Mouse (Mus musculus): ENCODE measurements around the gene Osbpl8. TPM values are rescaled to one million over a fixed set of nuclear protein-coding genes. Genes with fewer than 3 reads are reported as not detected.

Osbpl8 gene
- polyA plus RNA-seq, 1 experiment from 2014 or later, result 9.0 TPM

DNA sequence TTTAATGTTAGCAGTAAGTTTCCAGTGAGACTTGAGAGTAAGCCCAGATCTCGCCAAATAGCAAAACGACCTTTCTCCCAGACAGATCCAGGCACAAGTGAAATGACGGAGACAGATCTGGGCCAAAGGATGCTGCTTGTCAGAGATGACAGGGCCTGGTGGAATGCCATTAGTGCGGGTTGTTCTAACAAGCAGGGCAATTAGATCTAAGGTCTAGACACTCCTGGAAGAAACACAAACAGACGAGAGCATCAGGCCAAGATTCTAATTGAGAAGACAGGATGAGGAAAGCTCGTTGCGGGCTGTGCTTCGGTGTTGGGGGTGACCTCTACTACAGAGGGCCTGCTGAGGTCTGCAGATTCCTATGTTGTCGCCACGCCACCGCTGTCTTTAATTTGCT, 174.7 kb downstream of the Osbpl8 start:
- no peak for ATAC-seq (replicated peaks; ENCODE audit: low FRiP score)
- Histone ChIP-seq H3K4me2 (no peak overlapping the region), H3K36me3 (no peaks in the 10 kb centered on the region), H3K27ac (no peak overlapping the region), H3K4me1 (peaks cover 10% of the 10 kb centered on the region), H3K4me3 (replicated peaks) (no peak overlapping the region), H3K9me3 (replicated peaks) (no peaks in the 10 kb centered on the region), H3K27me3 (no peaks in the 10 kb centered on the region), H3K9ac (no peak overlapping the region)
- 60% methylated on average over 11 of the region's 11 CpGs for WGBS

- no peaks in the 10 kb centered on the region for H3K4me1 ChIP-seq
- no peak overlapping the region for H3K27ac ChIP-seq
- H3K27me3 ChIP-seq, result no peaks in the 10 kb centered on the region
- H3K4me3 ChIP-seq (replicated peaks), result no peak overlapping the region
- 85% methylated on average over 7 of the region's 7 CpGs for WGBS
- H3K9ac ChIP-seq, result no peak overlapping the region
- no peaks in the 10 kb centered on the region for H3K9me3 ChIP-seq (replicated peaks)
- no peaks in the 10 kb centered on the region for H3K36me3 ChIP-seq
- no peak for ATAC-seq (replicated peaks; ENCODE audit: low FRiP score)
- no peak overlapping the region for H3K4me2 ChIP-seq
Observed at GRCm38 (mm10) chr10:111341761-111342160, 177.2 kb downstream of the Osbpl8 start.

- no peak for ATAC-seq (replicated peaks; ENCODE audit: low FRiP score)
- WGBS, result 90% methylated on average over 5 of the region's 5 CpGs
- no peak overlapping the region for H3K4me2 ChIP-seq
Observed at GRCm38 (mm10) chr10:111343555-111343954, 179.0 kb downstream of the Osbpl8 start.

More at GRCm38 (mm10) chr10:111343555-111343954, 179.0 kb downstream of the Osbpl8 start:
- H3K36me3 ChIP-seq, result no peaks in the 10 kb centered on the region
- H3K4me3 ChIP-seq (replicated peaks), result no peak overlapping the region
- H3K27ac ChIP-seq, result no peak overlapping the region
- no peaks in the 10 kb centered on the region for H3K4me1 ChIP-seq
- H3K9ac ChIP-seq, result no peak overlapping the region
- no peaks in the 10 kb centered on the region for H3K9me3 ChIP-seq (replicated peaks)
- H3K27me3 ChIP-seq, result no peaks in the 10 kb centered on the region

Other genes starting within 250 kb of the Osbpl8 start
- 189 and 196 TPM in 2 replicates for gene Csrp2, start 245.0 kb upstream of the Osbpl8 start, polyA plus RNA-seq (2015; fragmentation: Nextera tagmentation; extraction: Ambion mirVana)
- gene Zdhhc17, start 154.6 kb upstream of the Osbpl8 start, polyA plus RNA-seq (2015; fragmentation: Nextera tagmentation; extraction: Ambion mirVana), result 24.7 and 24.9 TPM in 2 replicates
- gene Bbs10, start 133.9 kb downstream of the Osbpl8 start, polyA plus RNA-seq (2015; fragmentation: Nextera tagmentation; extraction: Ambion mirVana), result 6.3 and 6.9 TPM in 2 replicates